Mouse (Mus musculus) liver, adult 2 months (tissue): ENCODE results near the gene Gata5. TPM values are rescaled to one million over a fixed set of nuclear protein-coding genes. Genes with fewer than 3 reads are reported as not detected.
A peak's percentile ranks its signal among the peaks of the same experiment; 100 is the strongest.

ENCODE experiments used
- DNase-seq: peaks from one replicate; pipeline ENCODE4 v3.0.0-alpha.2; 2011; ENCODE audit warnings: low read depth, low spot score; ENCODE audit errors: extremely low read depth
- H3K27ac ChIP-seq: fragments of 200-500 bp; replicated peaks from 2 replicates; pipeline ENCODE4 v1.5.1; 2012; ENCODE audit warnings: low read depth, mild to moderate bottlenecking, control low read depth, inconsistent platforms, low read length; ENCODE audit not compliant: insufficient read depth
- H3K27me3 ChIP-seq: fragments of 200-500 bp; 2 replicates; pipeline ENCODE4 v1.6.1; 2012; ENCODE audit warnings: mild to moderate bottlenecking, moderate library complexity, low read length, inconsistent platforms; ENCODE audit not compliant: control insufficient read depth, insufficient read depth
- H3K36me3 ChIP-seq: fragments of 200-500 bp; 2 replicates; pipeline ENCODE4 v1.6.1; 2012; ENCODE audit warnings: low read length, inconsistent platforms; ENCODE audit not compliant: control insufficient read depth, insufficient read depth
- H3K4me1 ChIP-seq: fragments of 200-500 bp; 2 replicates; pipeline ENCODE4 v1.6.1; 2011; ENCODE audit warnings: low read length; ENCODE audit not compliant: control insufficient read depth, insufficient read depth
- H3K4me3 ChIP-seq: fragments of 200-500 bp; 2 replicates; pipeline ENCODE4 v1.5.1; 2011; ENCODE audit warnings: low read depth, mild to moderate bottlenecking, control low read depth, low read length, moderate library complexity; ENCODE audit not compliant: insufficient read depth
- H3K79me2 ChIP-seq: fragments of 200-500 bp; 2 replicates; pipeline ENCODE4 v1.6.1; 2012; ENCODE audit warnings: inconsistent platforms, mild to moderate bottlenecking, low read length, moderate library complexity; ENCODE audit not compliant: control insufficient read depth, insufficient read depth
- H3K9ac ChIP-seq: fragments of 200-500 bp; 2 replicates; pipeline ENCODE4 v1.6.1; 2012; ENCODE audit warnings: low read depth, mild to moderate bottlenecking, control low read depth, inconsistent platforms, low read length
- CTCF ChIP-seq: fragments of 200-500 bp; IDR thresholded peaks from 2 replicates; pipeline ENCODE4 v1.5.1; 2011; ENCODE audit warnings: low read depth, low read length, control low read depth
- POLR2A ChIP-seq: fragments of 200-500 bp; IDR thresholded peaks from 2 replicates; pipeline ENCODE4 v1.6.1; 2011; ENCODE audit warnings: low read length, control low read depth; ENCODE audit not compliant: insufficient read depth; ENCODE audit errors: extremely low read depth
- WGBS: fragments of 180-500 bp; shearing (Covaris S2); methylation state at CpG from one replicate; pipeline ENCODE4 v1.1.7; 2018; 5-methylcytosine and 5-hydroxymethylcytosine counted together
- polyA plus RNA-seq: library from polyadenylated mRNA; depleted of rRNA; stranded (reverse); fragments of >200 nt; gene quantifications from 2 replicates; pipeline ENCODE4 v1.2.3, GENCODE M21; 2012
- total RNA-seq: library from RNA; depleted of rRNA; stranded (reverse); fragments of >200 nt; gene quantifications from 2 replicates; pipeline ENCODE4 v1.2.3, GENCODE M21; 2014

Gata5 gene
- total and polyA plus RNA-seq, 2 experiments, result 0.09 TPM

DNA sequence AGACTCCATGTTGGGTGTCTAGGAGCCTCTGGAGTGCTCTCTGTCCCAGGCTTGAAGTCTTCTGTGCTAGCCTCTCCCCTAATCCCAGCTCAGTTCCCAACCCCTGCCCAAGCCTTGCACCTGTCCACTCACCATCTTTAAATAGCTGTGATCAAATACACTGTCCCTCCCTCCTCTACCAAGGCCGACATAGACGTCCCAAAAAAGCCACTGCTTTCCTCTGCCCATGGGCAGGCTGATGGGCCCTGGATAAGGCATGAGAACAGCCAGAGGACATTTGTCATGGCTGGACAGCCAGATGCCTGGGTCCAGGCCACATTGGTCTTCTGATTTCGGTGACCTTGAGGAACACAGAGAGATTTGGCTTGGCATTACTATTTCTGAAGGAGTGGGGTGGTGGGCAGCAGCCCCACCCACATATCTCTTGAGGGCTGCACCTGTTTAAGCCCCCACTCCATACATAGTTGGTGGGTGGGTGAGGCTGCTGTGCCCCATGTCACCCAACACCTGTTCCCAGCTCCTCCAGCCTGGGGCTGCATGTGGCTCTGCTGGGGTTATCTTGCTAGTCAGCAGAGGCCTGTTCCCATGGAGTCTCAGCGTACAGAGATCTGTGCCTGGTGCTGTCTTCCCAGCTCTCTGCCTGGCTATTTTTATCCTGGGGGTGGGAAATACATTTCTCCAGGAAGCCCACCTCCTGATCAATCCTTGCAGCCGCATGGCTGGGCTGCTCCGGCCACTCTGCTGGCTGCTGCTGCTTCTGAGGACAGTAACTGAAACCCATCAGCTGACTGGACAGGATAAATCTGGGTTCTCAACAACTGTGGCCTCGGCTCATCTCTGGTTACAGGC, 28.3 kb upstream of the Gata5 start:
- no peak for TF ChIP-seq CTCF
- TF ChIP-seq POLR2A, result no peak
- WGBS, result 70% methylated on average over 7 of the region's 7 CpGs
- no peak overlapping the region for H3K4me3 ChIP-seq
- no peaks in the 10 kb centered on the region for H3K27me3 ChIP-seq
- H3K79me2 ChIP-seq, result no peaks in the 10 kb centered on the region
- H3K36me3 ChIP-seq, result no peaks in the 10 kb centered on the region
- H3K27ac ChIP-seq, result no peak overlapping the region
- H3K4me1 ChIP-seq, result no peaks in the 10 kb centered on the region
- DNase-seq, result no peak
- no peak overlapping the region for H3K9ac ChIP-seq

DNA sequence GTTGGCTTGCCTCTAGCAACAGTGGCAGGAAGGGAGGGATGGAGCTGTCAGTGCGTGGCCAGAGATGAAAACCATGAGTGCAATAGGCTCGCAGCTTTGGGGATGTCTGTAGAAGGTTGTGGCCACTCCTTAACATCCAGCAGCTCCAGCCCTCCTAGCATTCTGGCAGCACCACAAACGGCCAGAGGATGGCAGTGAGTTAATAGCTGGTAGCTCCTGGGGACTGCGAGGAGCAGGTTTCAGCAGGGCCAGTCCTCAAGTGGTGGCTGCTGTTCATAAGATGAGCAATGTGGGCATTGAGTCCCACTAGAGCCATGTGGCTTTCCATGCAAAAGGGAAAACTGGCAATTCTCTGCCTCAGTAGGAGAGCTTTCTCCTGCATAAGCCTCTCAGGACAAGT, 24.6 kb upstream of the Gata5 start:
- H3K9ac ChIP-seq, result no peak overlapping the region
- no peaks in the 10 kb centered on the region for H3K27me3 ChIP-seq
- no peak for DNase-seq
- H3K36me3 ChIP-seq, result no peaks in the 10 kb centered on the region
- no peak overlapping the region for H3K27ac ChIP-seq
- TF ChIP-seq CTCF, result no peak
- no peak for TF ChIP-seq POLR2A
- no peaks in the 10 kb centered on the region for H3K79me2 ChIP-seq
- no peaks in the 10 kb centered on the region for H3K4me1 ChIP-seq
- H3K4me3 ChIP-seq, result no peak overlapping the region
- 7% methylated on average over 4 of the region's 4 CpGs for WGBS

DNA sequence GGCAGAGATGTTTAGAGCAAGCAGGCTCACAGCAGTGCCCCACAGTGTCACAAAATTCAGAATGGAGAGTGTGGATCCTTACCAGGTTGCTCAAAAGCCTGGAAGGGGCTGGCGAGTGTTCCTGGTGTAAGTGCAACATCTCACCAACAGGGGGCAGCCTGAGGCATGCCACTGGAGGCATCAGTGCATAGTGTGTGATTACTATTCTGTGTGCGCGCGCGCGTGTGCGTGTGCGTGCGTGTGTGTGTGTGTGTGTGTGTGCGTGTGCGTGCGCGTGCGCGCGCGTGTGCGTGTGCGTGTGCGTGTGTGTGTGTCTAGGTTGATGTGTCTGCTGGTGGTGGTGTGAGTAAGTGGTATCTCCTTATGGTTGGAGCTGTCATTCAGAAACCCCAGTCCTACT, 18.8 kb upstream of the Gata5 start:
- H3K4me1 ChIP-seq, result no peaks in the 10 kb centered on the region; the same call in 1 of the 2 replicates
- H3K79me2 ChIP-seq, result no peaks in the 10 kb centered on the region
- H3K27ac ChIP-seq, result no peak overlapping the region
- H3K4me3 ChIP-seq, result no peak overlapping the region
- no peaks in the 10 kb centered on the region for H3K27me3 ChIP-seq
- TF ChIP-seq CTCF (peak; percentile 83), POLR2A (no peak)
- DNase-seq, result no peak
- no peak overlapping the region for H3K9ac ChIP-seq
- WGBS, result 22% methylated on average over 20 of the region's 20 CpGs
- no peaks in the 10 kb centered on the region for H3K36me3 ChIP-seq

DNA sequence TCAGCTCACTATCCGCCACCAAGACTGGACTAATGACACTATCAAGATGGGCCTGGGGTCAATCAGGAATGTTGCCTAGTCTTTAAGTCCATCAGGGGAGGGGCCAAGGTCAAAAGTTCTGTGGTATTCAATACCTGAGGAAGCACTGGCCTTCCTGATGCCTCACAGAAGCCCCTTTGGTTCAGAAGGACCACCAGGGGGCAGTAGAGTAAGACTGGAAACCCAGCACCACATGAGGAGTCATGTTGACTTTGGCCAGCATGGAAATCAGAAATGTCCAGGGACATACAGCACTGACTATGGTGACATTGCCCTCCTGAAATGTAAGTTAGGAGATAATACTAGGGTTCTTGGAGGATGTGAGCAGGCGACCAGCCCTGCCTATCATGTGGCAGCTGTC, 16.2 kb upstream of the Gata5 start:
- peak; percentile 20 for DNase-seq
- no peak overlapping the region for H3K4me3 ChIP-seq
- H3K27me3 ChIP-seq, result no peaks in the 10 kb centered on the region
- no peaks in the 10 kb centered on the region; the same call in 1 of the 2 replicates for H3K4me1 ChIP-seq
- no peaks in the 10 kb centered on the region for H3K79me2 ChIP-seq
- TF ChIP-seq POLR2A (no peak), CTCF (peak; percentile 45; the same call in 1 of the 2 replicates)
- no peak overlapping the region for H3K9ac ChIP-seq
- 79% methylated on average over 2 of the region's 2 CpGs for WGBS
- no peak overlapping the region for H3K27ac ChIP-seq
- no peaks in the 10 kb centered on the region for H3K36me3 ChIP-seq

DNA sequence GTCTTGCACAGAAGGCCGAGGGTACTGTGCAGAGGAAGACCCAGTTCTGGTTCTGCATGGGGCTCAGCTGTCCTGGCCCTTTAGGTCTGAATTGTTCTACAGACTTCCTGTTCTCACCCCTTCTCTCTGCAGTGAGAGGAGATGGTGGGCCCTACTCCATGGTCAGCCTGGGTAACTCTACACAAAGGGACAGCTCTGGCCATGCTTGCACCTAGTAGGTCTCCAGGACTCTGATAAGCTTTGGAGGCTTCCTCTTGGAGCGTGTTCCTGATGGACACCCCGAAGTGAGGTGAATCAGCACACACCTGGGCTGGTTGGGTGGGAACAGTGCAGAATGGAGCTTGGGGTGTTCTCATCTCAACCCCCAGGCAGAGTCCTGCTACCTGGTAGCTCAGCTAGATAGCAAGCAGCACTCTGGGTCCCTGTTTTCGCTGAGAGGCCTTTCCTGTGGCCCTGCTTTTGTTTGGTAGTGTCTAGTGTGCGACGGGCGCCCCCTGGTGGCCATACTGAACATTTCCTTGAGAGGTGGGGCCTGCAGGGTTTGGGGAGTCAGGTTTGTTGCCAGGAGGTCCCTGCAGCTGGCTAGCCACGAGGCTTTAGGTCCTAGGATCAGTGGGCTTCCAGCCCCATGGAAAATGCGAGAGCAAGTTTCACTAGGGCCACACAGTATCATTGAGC, 12.5 kb upstream of the Gata5 start:
- TF ChIP-seq POLR2A (no peak), CTCF (peak; percentile 87)
- H3K36me3 ChIP-seq, result no peaks in the 10 kb centered on the region

DNA sequence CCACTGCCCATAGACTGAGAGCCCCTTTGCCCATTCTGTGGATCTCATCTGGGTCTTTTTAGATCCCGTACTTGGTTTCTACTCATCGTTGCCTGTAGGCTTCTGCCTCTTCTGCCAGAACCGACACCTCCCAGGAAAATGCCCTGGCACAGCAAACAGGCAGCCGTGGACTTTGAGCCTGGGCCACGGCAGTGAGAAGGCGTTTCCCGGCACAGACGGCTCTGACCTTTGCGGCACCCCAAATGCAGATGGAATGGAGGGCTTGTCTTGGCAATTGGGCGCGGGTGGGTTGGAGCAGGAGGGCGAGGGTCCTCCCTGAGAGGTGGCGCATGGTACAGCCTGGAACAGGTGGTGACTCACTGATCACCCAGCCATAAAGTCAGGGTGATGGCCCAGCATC, 8.6 kb upstream of the Gata5 start:
- Histone ChIP-seq H3K4me3 (no peak overlapping the region), H3K27ac (no peak overlapping the region), H3K79me2 (no peaks in the 10 kb centered on the region), H3K9ac (no peak overlapping the region), H3K36me3 (no peaks in the 10 kb centered on the region), H3K27me3 (no peaks in the 10 kb centered on the region), H3K4me1 (0 out of 2 replicates have a peak, but pooled peaks cover 1% of the 10 kb centered on the region)
- peak; percentile 66 for DNase-seq
- TF ChIP-seq POLR2A (no peak), CTCF (no peak)
- 22% methylated on average over 13 of the region's 13 CpGs for WGBS

More for the DNA sequence above, 12.5 kb upstream of the Gata5 start:
- 0 out of 2 replicates have a peak, but pooled peaks cover 1% of the 10 kb centered on the region for H3K4me1 ChIP-seq
- no peak overlapping the region for H3K9ac ChIP-seq
- H3K79me2 ChIP-seq, result no peaks in the 10 kb centered on the region
- 24% methylated on average over 9 of the region's 9 CpGs for WGBS
- H3K27me3 ChIP-seq, result no peaks in the 10 kb centered on the region
- DNase-seq, result peak; percentile 40
- H3K27ac ChIP-seq, result no peak overlapping the region
- no peak overlapping the region for H3K4me3 ChIP-seq
